Mouse (Mus musculus) heart, embryonic 15.5 days (tissue): ENCODE data around the gene Pygo2. TPM values are rescaled to one million over a fixed set of nuclear protein-coding genes. Genes with fewer than 3 reads are reported as not detected.

Experiments used
- ATAC-seq: fragments of 200-750 bp; cut with Nextera tagmentation; replicated peaks from 2 replicates; pipeline ENCODE4 v1.8.0; 2017; ENCODE audit warnings: low read depth, moderate TSS enrichment; ENCODE audit not compliant: insufficient number of reproducible peaks, insufficient read depth, low FRiP score
- H3K27ac ChIP-seq: fragments of 300-500 bp; sonication (generic); 2 replicates; pipeline ENCODE4 v1.5.1; 2015; ENCODE audit warnings: mild to moderate bottlenecking, inconsistent platforms
- H3K27me3 ChIP-seq: fragments of 300-500 bp; sonication (generic); 2 replicates; pipeline ENCODE4 v1.6.1; 2015; ENCODE audit warnings: inconsistent platforms
- H3K36me3 ChIP-seq: fragments of 300-500 bp; sonication (generic); 2 replicates; pipeline ENCODE4 v1.6.1; 2015; ENCODE audit warnings: mild to moderate bottlenecking, inconsistent platforms
- H3K4me1 ChIP-seq: fragments of 300-500 bp; sonication (generic); replicated peaks from 2 replicates; pipeline ENCODE4 v1.6.1; 2015; ENCODE audit warnings: inconsistent platforms
- H3K4me2 ChIP-seq: fragments of 300-500 bp; sonication (generic); 2 replicates; pipeline ENCODE4 v1.6.1; 2015; ENCODE audit warnings: inconsistent platforms, mild to moderate bottlenecking, moderate library complexity
- H3K4me3 ChIP-seq: fragments of 300-500 bp; sonication (generic); 2 replicates; pipeline ENCODE4 v1.5.1; 2015; ENCODE audit warnings: mild to moderate bottlenecking, inconsistent platforms
- H3K9ac ChIP-seq: fragments of 300-500 bp; sonication (generic); 2 replicates; pipeline ENCODE4 v1.6.1; 2015; ENCODE audit warnings: mild to moderate bottlenecking, inconsistent platforms
- H3K9me3 ChIP-seq: fragments of 300-500 bp; sonication (generic); replicated peaks from 2 replicates; pipeline ENCODE4 v1.6.1; 2016; ENCODE audit warnings: inconsistent platforms
- WGBS: fragments of 180-500 bp; shearing (Covaris S2); methylation state at CpG from one replicate; pipeline ENCODE4 v1.1.7; 2015; ENCODE audit warnings: mixed read lengths; 5-methylcytosine and 5-hydroxymethylcytosine counted together
- polyA plus RNA-seq: library from polyadenylated mRNA; unstranded; fragments of >200 nt; fragmentation: Nextera tagmentation; extraction: Ambion mirVana; gene quantifications from 2 replicates; pipeline ENCODE4 v1.2.1, GENCODE M21; 2015

The Pygo2 gene
- polyA plus RNA-seq, 1 experiment from 2014 or later: 21.1 TPM

DNA sequence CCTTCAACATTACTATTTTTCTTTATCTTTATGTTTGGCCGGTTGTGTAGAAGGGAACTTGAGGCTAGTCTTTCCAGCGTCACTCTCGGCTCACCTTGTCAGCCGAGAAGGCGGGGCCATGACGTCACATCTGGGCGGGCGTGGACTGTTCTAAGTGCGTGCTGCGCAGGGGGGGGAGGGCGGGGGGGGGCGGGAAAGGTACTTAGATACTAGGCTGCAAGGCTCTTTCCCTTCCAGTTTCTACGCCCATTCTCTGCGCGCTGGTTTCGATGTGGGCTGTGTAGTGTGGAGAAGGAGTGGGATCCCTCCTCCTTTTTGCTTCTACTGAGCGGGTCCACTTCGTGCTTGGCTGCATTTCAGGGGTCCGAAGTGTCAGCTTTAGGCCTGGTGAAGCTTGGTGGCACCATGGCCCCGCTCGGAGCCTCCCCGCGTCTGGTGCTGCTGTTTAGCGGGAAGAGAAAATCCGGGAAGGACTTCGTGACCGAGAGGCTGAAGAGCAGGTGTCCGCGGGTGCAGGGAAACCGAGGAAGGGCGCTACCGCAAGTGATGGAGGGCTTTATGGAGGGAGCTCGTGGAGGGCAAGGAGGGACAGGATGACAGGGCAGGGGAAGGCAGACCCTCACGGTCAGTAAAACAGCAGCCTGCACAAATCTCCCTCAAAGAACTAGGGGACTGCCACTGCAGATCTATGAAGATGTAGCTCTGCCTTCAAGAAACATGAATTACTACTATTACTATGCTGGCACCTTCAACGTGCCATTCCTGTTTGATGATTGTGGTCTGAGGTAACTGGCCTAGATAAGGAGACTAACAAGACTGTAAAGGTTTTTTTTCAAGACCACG, 29.2 kb downstream of the Pygo2 start:
- ATAC-seq: peak; percentile 85
- Histone ChIP-seq H3K4me2 (peak overlapping the region; percentile 89), H3K27ac (peak overlapping the region; percentile 86), H3K9ac (peak overlapping the region; percentile 79), H3K4me3 (peak overlapping the region; percentile 76), H3K4me1 (peaks cover 23% of the 10 kb centered on the region), H3K9me3 (no peaks in the 10 kb centered on the region), H3K36me3 (no peaks in the 10 kb centered on the region), H3K27me3 (no peaks in the 10 kb centered on the region)
- 1% methylated on average over 34 of the region's 36 CpGs for WGBS

DNA sequence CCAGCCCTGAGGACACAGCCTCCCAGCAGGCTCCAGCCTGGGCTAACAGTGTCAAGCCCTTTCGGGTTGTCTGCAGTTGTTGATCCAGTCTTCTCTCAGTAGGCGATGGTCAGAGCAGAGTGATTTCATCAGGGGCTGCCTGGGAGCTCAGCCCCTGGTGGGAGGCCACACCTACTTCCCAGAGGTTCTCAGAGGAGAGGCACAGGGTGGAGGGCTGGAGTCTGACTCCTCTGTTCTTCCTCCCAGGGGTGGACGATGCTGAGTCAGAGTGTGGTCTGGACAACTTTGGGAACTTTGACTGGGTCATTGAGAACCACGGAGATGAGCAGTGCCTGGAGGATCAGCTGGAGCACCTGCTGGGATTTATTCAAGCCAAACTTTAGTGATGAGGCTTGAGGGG, 38.3 kb downstream of the Pygo2 start:
- Histone ChIP-seq H3K4me1 (no peaks in the 10 kb centered on the region), H3K9me3 (no peaks in the 10 kb centered on the region), H3K4me2 (no peak overlapping the region), H3K27ac (no peak overlapping the region), H3K36me3 (no peaks in the 10 kb centered on the region), H3K27me3 (no peaks in the 10 kb centered on the region), H3K9ac (no peak overlapping the region), H3K4me3 (no peak overlapping the region)
- ATAC-seq: no peak
- 45% methylated on average over 4 of the region's 4 CpGs for WGBS

DNA sequence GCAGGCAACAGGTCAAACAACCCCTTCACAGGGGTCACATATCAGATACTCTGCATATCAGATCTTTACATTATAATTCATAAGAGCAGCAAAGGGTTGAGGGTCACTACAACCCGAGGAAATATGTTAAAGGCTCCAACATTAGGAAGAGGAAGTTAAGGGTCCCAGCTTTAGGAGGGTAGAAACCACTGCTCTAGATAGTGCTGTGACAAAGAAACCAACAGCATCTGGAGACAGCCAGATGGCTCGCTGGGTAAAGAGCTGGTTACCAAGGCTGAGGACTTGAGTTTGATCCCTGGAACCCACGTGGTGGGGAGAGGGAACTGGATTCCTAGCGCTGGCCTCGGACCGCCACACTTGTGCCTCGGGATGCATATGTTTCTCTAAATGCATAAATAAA, 42.3 kb downstream of the Pygo2 start:
- H3K9me3 ChIP-seq: no peaks in the 10 kb centered on the region
- H3K36me3 ChIP-seq: no peaks in the 10 kb centered on the region
- no peaks in the 10 kb centered on the region for H3K27me3 ChIP-seq
- no peak overlapping the region for H3K27ac ChIP-seq
- ATAC-seq: no peak
- H3K4me3 ChIP-seq: no peak overlapping the region
- H3K4me1 ChIP-seq: no peaks in the 10 kb centered on the region
- H3K4me2 ChIP-seq: no peak overlapping the region
- 72% methylated on average over 7 of the region's 7 CpGs for WGBS
- H3K9ac ChIP-seq: no peak overlapping the region

DNA sequence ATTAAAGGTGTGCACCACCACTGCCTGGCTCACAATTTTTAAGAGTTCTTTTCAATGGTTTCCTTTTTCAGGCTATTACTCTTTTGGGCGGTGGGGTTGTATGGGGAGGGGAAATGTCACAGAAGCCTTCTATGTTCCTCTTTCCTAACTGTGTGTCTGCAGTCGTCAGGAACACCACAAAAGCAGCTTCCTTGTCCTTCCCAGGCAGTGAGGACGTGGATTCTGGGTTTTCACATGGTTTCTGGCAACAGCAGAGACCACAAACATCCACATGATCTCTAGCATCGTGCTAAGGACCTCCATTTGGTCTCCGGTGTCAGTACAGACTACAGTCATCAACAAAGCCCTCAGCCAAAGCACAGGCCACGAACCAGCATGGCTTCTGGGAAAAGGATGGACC, 43.8 kb downstream of the Pygo2 start:
- WGBS: 69% methylated on average over 6 of the region's 6 CpGs
- no peak for ATAC-seq
- H3K36me3 ChIP-seq: no peaks in the 10 kb centered on the region
- no peaks in the 10 kb centered on the region for H3K4me1 ChIP-seq
- no peak overlapping the region for H3K4me2 ChIP-seq
- no peak overlapping the region for H3K27ac ChIP-seq
- no peaks in the 10 kb centered on the region for H3K9me3 ChIP-seq
- H3K4me3 ChIP-seq: no peak overlapping the region
- no peaks in the 10 kb centered on the region for H3K27me3 ChIP-seq
- H3K9ac ChIP-seq: no peak overlapping the region

DNA sequence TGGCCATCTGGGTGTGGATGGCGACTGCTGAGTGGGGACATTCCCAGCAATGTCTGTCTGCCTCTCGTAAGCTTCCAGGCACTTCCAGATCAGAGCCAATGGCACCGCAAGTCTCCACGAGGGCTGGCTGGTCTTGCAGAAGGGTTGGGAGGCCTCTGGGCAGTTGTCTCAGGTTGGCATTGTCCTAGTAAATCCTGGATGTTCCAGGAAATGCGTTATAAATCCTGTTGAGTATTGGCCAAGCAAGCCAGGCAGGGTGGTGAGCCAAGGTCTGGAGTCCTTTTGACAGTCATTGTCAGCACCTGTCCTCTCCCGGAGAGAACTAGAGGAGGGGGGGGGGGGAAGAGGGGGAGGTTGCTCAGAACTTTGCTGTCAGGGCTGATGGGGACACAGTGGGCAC, 49.0 kb downstream of the Pygo2 start:
- ATAC-seq: no peak
- Histone ChIP-seq H3K36me3 (no peaks in the 10 kb centered on the region), H3K4me3 (no peak overlapping the region), H3K27me3 (no peaks in the 10 kb centered on the region), H3K9me3 (no peaks in the 10 kb centered on the region), H3K4me1 (no peaks in the 10 kb centered on the region), H3K9ac (no peak overlapping the region), H3K4me2 (no peak overlapping the region), H3K27ac (no peak overlapping the region)
- 62% methylated on average over 6 of the region's 6 CpGs for WGBS

DNA sequence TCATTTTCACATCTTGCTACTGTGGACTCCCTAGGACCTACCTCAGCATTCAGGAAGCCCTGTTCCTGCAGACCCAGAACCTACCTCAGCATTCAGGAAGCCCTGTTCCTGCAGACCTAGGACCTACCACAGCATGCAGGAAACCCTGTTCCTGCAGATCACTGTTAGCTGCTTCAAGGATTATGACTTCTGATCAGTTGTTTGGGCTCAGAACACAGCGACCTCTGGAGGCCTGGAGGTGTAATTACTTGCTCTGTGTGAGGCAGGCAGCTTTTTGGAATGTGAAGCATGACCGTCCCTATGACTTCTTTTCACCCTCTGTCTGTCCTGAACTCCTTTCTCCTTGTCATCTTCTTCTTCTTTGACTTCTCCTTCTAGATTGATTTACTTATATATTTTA, 51.5 kb downstream of the Pygo2 start:
- H3K4me2 ChIP-seq: no peak overlapping the region
- no peak overlapping the region for H3K27ac ChIP-seq
- H3K27me3 ChIP-seq: no peaks in the 10 kb centered on the region
- WGBS: 44% methylated on average over 2 of the region's 2 CpGs
- no peaks in the 10 kb centered on the region for H3K9me3 ChIP-seq
- no peak for ATAC-seq
- H3K4me1 ChIP-seq: peaks cover 5% of the 10 kb centered on the region; the same call in 1 of the 2 replicates
- no peak overlapping the region for H3K9ac ChIP-seq
- no peak overlapping the region for H3K4me3 ChIP-seq
- H3K36me3 ChIP-seq: no peaks in the 10 kb centered on the region

DNA sequence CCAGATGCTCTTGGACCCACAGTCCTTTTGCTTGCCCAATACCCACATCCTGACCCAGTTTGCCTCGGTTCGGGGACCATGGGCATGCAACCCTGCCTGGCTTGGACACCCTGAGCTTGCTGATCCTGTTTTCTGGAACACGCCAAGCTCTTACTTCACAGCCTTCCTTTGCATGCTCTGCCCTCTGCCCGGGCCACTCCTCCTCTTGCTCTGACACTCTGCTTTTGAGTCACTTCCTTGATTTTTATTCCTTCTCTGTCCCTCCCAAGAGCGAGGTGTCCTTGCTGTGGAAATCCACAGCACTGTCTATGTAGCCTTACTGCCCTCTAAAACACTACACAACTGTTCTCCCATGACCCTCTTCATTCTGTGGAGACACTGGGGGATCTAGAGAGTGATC, 52.2 kb downstream of the Pygo2 start:
- Histone ChIP-seq H3K27me3 (no peaks in the 10 kb centered on the region), H3K36me3 (no peaks in the 10 kb centered on the region), H3K4me1 (peaks cover 9% of the 10 kb centered on the region; the same call in 1 of the 2 replicates), H3K4me2 (no peak overlapping the region), H3K27ac (no peak overlapping the region), H3K4me3 (no peak overlapping the region), H3K9ac (no peak overlapping the region), H3K9me3 (no peaks in the 10 kb centered on the region)
- 86% methylated on average over 5 of the region's 5 CpGs for WGBS
- ATAC-seq: no peak

Other genes starting within 250 kb of the Pygo2 start
- gene Fam189b, start 247.1 kb upstream of the Pygo2 start, polyA plus RNA-seq: 10.5 and 19.2 TPM in 2 replicates
- 27.3 and 34.7 TPM in 2 replicates for gene Gba, start 227.3 kb upstream of the Pygo2 start, polyA plus RNA-seq
- gene Thbs3, start 215.0 kb upstream of the Pygo2 start, polyA plus RNA-seq: 17.5 and 31.4 TPM in 2 replicates
- 106 and 119 TPM in 2 replicates for gene Mtx1, start 203.1 kb upstream of the Pygo2 start, polyA plus RNA-seq
- gene Muc1, start 201.2 kb upstream of the Pygo2 start, polyA plus RNA-seq: 1.6 and 7.0 TPM in 2 replicates
- 189 and 207 TPM in 2 replicates for gene Krtcap2, start 184.2 kb upstream of the Pygo2 start, polyA plus RNA-seq
- 0.79 and 2.2 TPM in 2 replicates for gene Trim46, start 183.9 kb upstream of the Pygo2 start, polyA plus RNA-seq
- 88.4 and 88.7 TPM in 2 replicates for gene Dpm3, start 170.9 kb upstream of the Pygo2 start, polyA plus RNA-seq
- gene Slc50a1, start 159.6 kb upstream of the Pygo2 start, polyA plus RNA-seq: 44.5 and 49.5 TPM in 2 replicates
- 35.0 and 39.9 TPM in 2 replicates for gene Efna1, start 149.1 kb upstream of the Pygo2 start, polyA plus RNA-seq
- gene Efna3, start 107.2 kb upstream of the Pygo2 start, polyA plus RNA-seq: 0.73 and 2.7 TPM in 2 replicates
- gene Efna4, start 92.2 kb upstream of the Pygo2 start, polyA plus RNA-seq: 6.0 and 8.1 TPM in 2 replicates
- 59.8 and 71.2 TPM in 2 replicates for gene Adam15, start 80.2 kb upstream of the Pygo2 start, polyA plus RNA-seq
- not detected in 2 replicates for gene Dcst2, start 68.2 kb upstream of the Pygo2 start, polyA plus RNA-seq
- 0.06 and 0.18 TPM in 2 replicates for gene Dcst1, start 65.0 kb upstream of the Pygo2 start, polyA plus RNA-seq
- gene Zbtb7b, start 35.4 kb upstream of the Pygo2 start, polyA plus RNA-seq: 2.3 and 3.0 TPM in 2 replicates
- 1.7 TPM in 1 of 2 replicates, not detected in the other for gene Lenep, start 27.4 kb upstream of the Pygo2 start, polyA plus RNA-seq
- 34.0 and 35.1 TPM in 2 replicates for gene Flad1, start 18.3 kb upstream of the Pygo2 start, polyA plus RNA-seq
- gene Cks1b, start 11.8 kb upstream of the Pygo2 start, polyA plus RNA-seq: 266 and 291 TPM in 2 replicates
- gene Shc1, start 11.8 kb upstream of the Pygo2 start, polyA plus RNA-seq: 60.6 and 79.9 TPM in 2 replicates
- 62.4 and 64.7 TPM in 2 replicates for gene Pbxip1, start 6.5 kb downstream of the Pygo2 start, polyA plus RNA-seq
- 47.2 and 52.1 TPM in 2 replicates for gene Pmvk, start 24.3 kb downstream of the Pygo2 start, polyA plus RNA-seq
- 2.6 and 4.7 TPM in 2 replicates for gene Kcnn3, start 90.0 kb downstream of the Pygo2 start, polyA plus RNA-seq